Mouse (Mus musculus) inflammation-experienced regulatory T-cells, adult 6 months (primary cell): ENCODE measurements around the gene Fam209. TPM values are rescaled to one million over a fixed set of nuclear protein-coding genes. Genes with fewer than 3 reads are reported as not detected.
A peak's percentile ranks its signal among the peaks of the same experiment; 100 is the strongest.

Source experiments
- ATAC-seq: one replicate; pipeline ENCODE4 v1.8.0; 2017
- polyA plus RNA-seq, 3 experiments: library from polyadenylated mRNA; unstranded; fragments of 100-300 nt; shearing (Covaris generic); gene quantifications; one replicate each; pipeline ENCODE4 v1.2.1; 2017

Fam209 gene
- 1 to 10 TPM in 2 of 3 experiments, under 1 TPM in 1; 0.83 to 3.0 (median 2.1) TPM for polyA plus RNA-seq

DNA sequence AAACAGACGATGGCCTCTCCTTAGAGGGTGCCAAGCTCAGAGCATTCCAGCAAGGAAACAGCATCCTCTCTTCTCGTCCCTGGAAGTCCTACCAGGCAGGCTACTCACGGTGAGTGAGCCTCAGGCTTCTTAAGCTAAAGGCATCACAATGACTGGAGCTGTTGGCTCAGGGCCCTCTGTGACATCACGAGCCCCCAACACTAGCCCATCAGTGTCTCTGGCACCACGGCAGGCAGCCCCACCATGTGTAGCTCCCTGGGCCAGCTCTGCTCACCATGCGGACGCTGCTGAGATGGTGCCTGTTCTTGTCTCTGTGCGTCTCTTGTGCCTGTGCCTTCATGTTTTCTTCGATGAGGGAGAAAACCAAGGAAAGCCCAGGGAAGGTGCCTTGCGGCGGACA is at the start of gene Fam209:
TSS of gene Fam209 (plus strand) at position 203 of the 400 bp plus-strand sequence.
- ATAC-seq, result no peak

DNA sequence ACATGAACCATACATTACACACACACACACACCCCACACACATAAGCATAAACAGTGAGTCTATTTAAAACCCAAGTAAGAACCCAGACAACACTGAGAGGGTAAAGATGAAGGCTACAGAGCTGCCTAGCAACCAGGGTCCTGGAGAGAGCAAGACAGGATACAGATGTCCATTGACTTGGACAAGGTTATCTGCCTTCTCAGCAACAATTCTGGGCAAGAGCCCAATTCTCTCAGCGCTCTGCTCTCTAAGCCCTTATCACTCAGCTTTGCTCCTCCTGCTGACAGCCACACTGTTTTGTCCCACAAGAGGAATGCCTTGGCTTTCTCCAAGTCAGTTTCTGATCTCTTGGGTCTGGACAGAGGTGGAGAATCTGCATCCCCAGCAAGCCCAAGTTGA is 41.7 kb upstream of the Fam209 start:
- no peak for ATAC-seq

DNA sequence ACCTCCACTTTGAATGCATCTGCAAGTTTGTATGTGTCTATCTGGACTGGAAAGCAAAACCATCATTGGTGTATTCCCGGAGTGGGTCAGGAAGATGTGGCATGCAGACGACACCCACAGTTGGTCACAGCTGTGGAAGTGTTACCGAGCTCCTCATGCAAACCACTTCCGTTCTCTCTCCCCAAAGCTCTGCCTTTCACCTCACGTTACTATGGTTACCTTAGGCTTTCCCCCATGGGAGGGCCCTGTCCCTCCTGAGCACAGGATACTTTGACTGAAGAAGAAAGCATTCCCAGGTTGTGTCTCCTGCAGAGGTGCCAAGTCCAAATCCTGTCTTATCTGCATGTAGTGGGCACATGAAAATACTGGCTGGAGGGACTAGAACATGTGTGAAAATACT is 38.6 kb upstream of the Fam209 start:
- ATAC-seq, result peak; percentile 91

DNA sequence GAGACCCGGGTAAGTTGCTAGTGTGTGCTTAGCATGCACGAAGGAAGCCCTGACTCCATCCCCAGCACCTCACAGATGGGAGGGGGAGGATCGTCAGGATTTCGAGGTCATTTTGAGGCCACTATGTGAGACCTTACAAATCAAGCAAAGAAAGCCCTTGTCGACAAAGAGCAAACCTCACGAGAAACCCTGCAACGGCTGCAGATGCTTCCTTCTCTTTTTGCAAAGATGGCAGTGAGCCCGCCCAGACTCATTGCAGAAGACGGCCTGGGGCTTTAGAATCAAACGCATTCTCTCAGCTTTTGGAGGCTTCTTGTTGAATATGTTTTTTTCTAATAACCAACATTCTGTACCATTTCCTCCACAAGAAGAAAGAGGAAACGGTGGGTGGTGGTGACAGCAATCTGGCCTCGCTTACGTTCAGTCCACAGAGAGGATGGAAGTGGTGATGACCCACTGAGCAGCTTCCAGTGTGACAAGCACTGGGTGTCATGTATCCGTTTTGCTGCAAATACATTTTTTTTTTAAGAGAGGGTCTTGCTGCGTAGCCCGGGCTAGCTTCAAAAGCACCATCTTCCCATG is 34.9 kb upstream of the Fam209 start:
- ATAC-seq, result peak; percentile 31

DNA sequence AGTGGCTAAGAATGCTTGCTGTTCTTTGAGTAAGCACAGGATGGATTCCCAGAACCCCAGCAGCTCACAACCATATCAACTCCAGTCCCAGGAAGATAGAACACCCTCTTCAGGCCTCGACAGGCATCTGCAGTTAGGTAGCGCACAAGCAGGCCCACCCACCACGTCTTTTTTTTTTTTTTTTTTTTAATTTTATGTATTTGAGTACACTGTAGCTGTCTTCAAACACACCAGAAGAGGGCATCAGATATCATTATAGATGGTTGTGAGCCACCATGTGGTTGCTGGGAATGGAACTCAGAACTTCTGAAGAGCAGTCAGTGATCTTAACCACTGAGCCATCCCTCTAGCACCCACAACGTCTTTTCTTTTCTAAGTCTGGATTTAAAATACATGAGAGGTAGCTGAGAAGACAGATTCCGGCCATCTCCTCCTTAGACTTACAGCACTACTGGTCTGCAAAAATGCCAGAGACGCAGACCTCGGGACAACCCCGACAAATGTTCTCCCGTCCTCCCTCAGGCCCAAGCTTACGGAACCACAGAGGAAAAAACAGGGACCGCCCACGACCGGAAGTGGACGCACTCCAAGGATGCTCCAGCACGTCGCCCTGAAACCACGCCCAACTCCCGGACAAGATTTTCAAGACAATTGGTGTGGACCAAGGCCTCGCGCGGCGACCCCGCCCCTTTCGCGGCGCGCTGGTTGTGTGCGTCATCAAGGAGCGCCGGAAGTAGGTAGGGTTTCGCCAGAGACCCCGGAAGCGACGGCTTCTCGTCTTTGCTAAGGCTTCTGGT is 32.3 kb upstream of the Fam209 start, which contains the start of gene Rtf2:
TSS of gene Rtf2 (plus strand) at position 714 of the 797 bp plus-strand sequence.
- ATAC-seq, result peak; percentile 80

DNA sequence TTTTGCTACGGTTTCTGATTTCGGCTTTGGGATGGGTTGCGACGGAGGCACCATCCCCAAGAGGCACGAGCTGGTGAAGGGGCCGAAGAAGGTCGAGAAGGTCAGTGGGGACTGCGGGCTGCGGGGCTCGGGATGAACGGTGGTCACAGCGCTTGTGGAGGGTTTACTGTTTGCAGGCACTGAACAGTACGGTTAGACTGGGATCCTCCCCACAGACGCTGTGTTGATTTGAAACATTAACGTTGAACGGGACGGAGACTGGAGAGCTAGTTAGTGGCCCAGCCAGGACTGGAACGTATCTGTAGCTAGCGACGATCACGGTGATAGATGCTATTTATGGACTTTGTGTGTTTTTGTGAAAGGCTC is 31.7 kb upstream of the Fam209 start:
- ATAC-seq, result no peak

DNA sequence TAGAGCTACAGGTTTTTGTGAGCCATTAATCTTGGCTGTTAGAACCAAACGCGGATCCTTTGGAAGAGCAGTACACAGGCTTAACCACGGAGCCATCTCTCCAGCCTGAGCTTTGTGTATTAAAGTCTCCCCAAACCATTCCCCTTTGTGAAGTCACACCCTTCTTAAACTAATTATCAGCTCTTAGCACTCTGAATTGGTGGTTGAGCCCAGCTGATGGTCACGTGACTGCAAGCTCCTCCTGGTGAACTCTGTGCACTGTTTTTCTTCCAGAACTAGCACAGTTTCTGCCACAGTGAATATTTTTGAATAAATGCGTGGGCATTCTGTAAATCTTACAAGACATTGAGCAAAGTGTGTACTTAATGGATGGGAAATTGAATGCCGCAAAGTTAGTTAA is 31.1 kb upstream of the Fam209 start:
- no peak for ATAC-seq

DNA sequence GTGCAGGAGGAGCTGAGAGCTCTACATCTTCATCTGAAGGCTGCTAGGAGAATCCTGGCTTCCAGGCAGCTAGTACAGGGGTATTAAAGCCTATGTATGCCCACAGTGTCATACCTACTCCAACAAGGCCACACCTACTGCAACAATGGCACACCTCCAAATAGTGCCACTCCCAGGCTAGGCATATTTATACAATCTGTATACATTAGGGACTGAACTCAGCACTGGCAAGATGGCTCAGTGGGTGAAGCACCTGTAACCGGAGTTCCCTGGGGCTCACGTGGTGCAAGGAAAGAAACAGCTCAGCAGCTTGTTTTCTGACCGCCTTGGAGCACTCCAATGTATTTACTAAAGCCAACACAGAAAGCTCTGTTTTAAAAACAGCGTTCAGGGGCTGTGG is 26.7 kb upstream of the Fam209 start:
- no peak for ATAC-seq

DNA sequence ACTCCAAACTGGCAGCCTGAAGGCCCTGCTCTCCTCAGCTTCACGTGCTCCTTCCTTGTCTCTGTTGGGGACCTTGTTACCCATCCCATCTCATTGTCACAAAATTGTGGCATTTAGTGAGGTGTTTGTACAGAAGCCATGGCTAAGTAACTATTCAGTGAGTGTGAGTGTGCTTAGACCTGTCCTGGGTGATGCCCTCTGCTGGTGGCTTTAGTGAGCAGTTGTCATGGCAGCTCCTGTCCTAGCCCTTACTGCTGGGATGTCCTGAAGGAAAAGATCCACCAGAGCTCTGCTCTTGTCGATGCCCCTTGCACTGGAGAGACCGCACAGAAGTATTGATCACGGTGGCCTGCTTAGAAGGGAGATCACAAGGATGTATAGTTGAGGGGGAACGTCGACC is 25.0 kb upstream of the Fam209 start:
- ATAC-seq, result no peak

DNA sequence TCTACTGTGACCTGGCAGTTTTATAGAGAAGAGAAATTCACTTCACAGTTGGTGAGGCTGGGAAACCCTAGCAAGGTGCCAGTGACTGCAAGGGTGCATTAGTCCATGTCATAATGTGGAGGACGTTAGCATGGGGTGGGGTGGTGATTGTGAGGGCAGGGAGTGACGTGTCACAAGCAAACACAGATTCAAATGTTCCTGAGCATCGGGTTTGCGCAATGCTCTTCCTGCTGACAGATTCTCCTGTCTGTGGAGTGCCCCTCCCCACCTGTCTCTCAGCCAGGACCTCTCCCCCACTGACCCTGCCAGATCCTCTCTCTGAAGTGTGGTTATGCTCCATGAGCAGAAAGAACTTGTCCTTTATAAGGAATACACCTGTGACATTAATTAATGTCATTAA is 24.0 kb upstream of the Fam209 start:
- no peak for ATAC-seq

DNA sequence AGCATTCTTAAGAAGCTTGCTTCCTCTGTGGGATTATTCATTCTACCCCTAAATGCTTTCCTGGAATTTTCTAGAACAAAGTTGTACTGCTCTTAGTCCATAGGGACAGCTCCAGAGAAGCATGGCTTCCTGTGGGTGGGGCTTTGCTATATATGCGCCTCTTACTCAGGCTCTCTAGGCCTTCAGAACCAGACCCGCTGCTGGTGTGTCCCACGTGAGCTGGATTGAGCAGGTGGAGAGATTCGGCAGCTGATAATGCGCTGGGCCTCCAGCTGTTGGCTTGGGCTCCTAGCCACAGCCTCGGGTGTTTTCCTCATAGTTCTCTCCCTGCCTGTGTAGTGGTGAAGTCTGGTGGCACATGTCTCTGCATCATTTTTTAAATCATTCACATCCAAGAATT is 21.7 kb upstream of the Fam209 start:
- no peak for ATAC-seq

DNA sequence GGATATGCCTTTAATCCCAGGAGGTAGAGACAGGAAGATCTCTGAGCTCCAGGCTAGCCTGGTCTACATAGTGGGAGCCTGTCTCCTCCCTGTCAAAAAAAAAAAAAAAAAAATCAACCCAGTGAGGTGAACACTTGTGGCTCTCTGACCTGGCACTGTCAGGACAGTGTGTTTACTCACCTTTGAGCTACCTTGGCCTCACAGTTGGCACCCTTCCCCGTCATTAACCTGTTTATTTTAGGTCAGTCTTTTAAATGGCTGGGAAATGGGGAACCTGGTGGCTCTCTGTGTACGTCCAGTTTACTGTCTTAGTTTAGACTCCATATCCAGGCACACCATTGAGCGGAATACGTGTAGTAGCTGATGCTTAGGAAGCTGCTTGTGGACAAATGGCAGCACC is 20.3 kb upstream of the Fam209 start:
- ATAC-seq, result no peak

DNA sequence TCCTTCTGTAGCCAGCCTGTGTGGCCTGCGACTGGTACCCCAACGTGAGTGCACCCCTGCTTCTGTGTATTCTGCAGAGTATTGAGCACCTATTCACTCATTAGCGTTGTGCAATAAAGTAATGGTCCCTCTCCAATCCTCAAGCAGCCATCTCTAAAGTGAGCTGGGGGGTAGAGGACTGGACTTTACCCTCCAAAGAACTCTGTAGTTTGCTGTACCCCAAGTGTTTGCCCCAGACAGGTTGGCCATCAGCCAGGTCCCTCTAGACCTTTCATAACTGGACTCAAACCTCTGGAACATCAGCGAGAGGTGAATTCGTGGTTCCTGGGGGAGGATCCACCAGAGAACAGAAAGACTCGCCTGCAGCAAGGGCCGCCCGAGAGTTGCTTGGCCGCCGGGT is 19.9 kb upstream of the Fam209 start:
- no peak for ATAC-seq

DNA sequence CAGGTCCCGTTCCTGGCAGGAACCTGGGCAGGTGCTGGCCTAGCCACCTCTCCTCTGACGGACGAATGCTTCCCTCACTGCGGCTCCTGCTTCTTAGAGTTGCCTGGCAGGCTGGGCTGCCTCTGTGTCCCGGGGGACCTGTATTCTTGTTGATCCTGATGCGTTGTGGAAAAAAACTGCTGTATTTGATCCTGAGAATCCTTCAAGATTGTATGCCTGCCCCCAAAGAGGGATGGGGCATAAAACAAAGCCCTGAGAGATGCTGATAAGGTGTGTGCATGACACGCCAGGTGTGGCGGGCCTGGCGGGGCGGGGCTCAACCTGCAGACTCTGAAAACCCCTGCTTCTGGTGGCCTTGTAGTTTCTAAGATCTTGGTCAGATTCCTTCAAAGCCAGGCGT is 13.8 kb upstream of the Fam209 start, which contains the start of gene Gcnt7:
TSS of gene Gcnt7 (minus strand) at position 101 of the 400 bp plus-strand sequence.
- no peak for ATAC-seq

DNA sequence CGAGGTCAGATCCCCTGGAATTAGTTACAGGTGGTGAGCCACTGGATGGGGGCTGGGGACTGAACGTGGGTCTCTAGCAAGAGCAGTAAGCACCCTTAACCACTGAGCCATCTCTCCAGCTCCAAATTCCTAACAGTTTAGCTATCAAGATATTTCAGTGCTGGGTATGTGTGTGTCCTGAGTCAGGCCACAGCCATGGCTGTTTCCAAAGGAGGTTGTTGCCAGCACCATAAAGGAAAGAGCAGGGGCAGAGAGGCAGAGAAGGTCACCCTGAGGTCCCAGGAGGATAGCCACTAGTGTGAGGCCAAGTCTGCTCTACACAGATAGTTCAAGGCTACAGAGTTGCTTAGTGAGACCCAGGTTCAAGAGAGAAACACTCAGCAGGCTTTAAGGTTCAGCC is 11.7 kb upstream of the Fam209 start:
- no peak for ATAC-seq

DNA sequence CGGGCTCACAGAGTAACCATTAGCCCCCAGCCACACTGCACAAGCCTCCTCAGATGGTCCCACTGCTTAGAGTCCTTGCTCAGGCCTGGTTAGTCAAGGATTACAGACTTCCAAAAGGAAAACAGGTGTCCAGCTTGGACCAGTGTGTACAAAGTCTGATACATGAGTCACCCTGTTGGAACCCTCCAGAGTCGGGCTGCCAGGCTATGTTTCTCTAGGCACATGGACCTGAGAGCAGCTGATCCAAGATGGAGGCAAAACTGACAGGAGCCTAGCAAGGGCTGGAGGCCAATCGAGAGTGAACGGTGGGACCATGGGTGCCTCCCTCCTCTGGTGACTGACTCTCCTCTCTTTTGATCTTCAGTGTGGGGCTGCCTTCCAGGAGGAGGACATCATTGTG is 9.5 kb upstream of the Fam209 start:
- ATAC-seq, result no peak

DNA sequence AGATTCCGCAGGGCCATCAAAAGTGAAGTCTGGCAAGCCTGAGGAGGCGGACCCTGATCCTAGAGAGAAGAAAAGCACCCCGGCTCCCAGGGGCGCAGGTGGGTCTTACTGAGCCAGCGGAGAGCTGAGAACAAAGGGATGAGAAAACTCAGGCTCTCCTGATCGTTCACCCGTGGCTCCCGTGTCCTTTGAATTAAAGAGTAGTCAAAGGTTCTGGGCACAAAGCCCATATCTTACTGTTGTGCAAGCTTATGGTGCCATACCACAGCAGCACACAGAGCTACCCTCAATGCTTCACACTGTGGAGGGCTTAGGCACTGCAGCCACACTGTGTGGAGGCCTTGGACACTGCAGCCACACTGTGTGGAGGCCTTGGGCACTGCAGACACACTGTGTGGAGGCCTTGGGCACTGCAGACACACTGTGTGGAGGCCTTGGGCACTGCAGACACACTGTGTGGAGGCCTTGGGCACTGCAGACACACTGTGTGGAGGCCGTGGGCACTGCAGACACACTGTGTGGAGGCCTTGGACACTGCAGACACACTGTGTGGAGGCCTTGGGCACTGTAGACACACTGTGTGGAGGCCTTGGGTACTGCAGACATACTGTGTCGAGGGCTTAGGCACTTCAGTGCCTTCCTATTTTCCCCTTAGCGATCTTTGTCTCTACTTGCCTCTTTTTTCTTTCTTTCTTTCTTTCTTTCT is 5.7 kb upstream of the Fam209 start:
- ATAC-seq, result no peak

DNA sequence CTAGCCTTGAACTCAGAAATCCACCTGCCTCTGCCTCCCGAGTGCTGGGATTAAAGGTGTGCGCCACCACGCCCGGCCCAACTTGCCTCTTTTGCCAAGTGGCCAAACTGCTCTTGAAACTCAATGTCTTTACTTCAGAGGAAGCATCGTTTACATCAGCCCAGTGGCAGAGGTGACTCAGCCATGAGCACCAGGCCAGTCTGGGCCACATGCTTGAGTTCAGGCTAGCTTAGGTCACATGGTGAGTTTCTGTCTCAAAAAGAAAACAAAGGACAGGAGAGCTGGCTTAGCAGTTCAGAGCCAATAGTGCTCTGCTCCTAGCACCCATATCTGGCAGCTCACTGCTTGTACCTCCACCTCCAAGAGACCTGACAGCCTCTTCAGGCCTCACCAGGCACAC is 5.1 kb upstream of the Fam209 start:
- ATAC-seq, result no peak

DNA sequence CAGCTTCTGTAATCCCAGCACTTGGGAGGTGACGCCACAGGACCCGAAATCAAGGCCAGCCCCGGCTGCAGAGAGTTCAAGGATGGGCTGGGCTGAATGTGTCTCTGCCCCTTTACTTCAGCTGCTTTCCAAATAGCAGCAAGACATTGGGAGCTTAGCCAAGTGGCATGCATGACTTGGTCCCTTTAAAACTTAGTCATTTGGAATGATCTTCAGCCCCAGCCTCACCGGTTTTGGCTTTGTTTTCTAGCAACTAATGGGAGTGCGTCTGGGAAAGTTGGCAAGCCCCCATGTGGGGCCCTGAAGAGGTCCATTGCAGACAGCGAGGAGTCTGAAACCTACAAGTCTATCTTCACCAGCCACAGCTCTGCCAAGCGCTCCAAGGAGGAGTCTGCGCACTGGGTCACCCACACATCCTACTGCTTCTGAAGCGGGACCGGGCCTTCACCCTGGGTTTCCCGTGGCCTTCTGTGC is 3.9 kb upstream of the Fam209 start:
- ATAC-seq, result no peak

DNA sequence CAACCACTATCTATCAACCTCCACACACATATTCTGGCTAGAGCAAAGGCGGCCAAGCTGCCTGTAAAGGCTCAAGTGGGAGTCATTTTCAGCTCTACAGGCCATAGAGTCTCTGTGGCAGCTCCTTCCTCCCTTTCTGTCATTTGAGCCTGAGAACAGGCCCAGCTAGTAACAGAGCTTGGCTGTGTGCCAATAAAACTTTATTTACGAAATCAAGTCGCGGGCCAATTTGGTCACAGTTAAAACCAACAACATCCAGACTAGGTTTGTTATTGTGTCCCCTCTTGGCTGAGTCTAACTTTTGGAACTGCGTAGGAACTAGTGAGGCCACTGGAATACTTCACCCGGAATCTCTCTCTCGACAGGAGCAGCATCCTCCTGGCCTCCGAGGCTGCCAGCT is 1.3 kb downstream of the Fam209 start:
- no peak for ATAC-seq

DNA sequence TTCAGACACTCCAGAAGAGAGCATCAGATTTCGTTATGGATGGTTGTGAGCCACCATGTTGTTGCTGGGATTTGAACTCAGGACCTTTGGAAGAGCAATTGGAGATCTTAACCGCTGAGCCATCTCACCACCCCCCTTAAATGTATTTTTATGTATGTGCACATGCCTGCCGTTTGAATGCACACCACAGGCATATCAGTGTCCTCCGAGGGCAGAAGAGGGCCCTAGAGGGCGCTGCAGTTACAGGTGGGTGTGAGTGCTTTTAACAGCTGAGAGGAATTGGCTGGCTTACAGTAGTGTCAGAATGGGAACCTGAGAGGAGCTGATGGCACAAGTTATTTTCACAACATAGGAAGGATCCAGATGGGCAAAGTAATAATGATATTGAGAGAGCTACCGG is 2.6 kb downstream of the Fam209 start:
- no peak for ATAC-seq

DNA sequence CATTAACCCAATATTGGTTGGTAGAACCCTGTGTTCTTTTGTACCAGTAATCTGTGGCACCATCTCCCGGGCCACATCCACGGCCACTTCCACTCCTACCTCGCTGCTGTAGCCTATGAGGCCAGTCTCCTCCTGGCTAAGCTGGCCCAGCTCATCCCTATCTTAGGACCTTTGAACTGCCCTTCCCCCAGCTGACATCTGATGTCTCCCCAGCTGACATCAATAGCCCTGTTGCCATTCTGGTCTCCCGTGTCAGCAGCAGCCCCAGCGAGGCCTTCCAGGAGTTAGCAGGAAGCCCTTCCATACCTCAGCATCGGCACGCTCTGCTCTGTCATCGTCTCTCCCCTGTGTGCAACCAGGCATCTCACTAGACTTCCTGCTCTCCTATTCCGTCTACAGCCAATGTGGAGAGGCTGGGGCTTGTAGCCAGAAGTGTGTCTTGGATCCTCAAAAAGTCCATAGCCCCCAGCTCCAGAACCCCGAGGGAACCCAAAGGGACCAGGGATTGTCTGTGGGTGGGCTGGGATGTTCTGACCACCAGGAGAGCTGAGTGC is 4.5 kb downstream of the Fam209 start:
- ATAC-seq, result peak; percentile 29

DNA sequence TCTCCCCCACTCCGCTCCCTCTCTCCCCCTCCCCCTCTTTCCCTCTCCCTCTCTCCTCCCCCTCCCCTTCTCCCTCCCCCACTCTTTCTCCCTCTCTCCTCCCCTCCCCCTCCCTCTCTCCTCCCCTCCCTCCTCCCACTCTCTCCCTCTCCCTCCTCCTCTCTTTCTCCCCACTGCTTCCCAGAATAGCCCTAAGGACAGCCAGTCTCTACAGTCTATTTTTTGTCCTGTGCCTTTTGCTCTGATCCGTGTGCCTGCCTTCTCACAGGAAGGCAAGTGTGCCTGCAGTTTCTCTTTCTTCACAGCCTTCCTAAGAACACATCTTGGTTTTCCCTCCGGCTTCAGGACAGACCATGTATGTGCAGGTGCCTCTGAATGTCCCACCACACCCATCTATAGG is 5.0 kb downstream of the Fam209 start:
- ATAC-seq, result no peak
